Mouse (Mus musculus) kidney, postnatal 0 days (tissue): Measurements from ENCODE around the gene Dynlrb1. TPM values are rescaled to one million over a fixed set of nuclear protein-coding genes. Genes with fewer than 3 reads are reported as not detected.

Experiments used
- ATAC-seq: fragments of 200-750 bp; cut with Nextera tagmentation; replicated peaks from 2 replicates; pipeline ENCODE4 v1.8.0; 2017; ENCODE audit warnings: low read depth, moderate number of reproducible peaks, moderate TSS enrichment, moderate library complexity; ENCODE audit not compliant: low FRiP score
- DNase-seq: peaks from one replicate; pipeline ENCODE4 v3.0.0-alpha.2; 2016; ENCODE audit warnings: low spot score
- H3K27ac ChIP-seq: fragments of 300-500 bp; sonication (generic); 2 replicates; pipeline ENCODE4 v1.5.1; 2014; ENCODE audit warnings: mild to moderate bottlenecking
- H3K27me3 ChIP-seq: fragments of 300-500 bp; sonication (generic); 2 replicates; pipeline ENCODE4 v1.6.1; 2014; ENCODE audit warnings: low read length, mixed read lengths; ENCODE audit not compliant: insufficient read depth
- H3K36me3 ChIP-seq: fragments of 300-500 bp; sonication (generic); 2 replicates; pipeline ENCODE4 v1.6.1; 2014; ENCODE audit warnings: low read length, mixed read lengths; ENCODE audit not compliant: insufficient read depth
- H3K4me1 ChIP-seq: fragments of 300-500 bp; sonication (generic); replicated peaks from 2 replicates; pipeline ENCODE4 v1.6.1; 2014; ENCODE audit warnings: antibody characterized with exemption, low read length, mixed read lengths; ENCODE audit not compliant: insufficient read depth
- H3K4me2 ChIP-seq: fragments of 300-500 bp; sonication (generic); 2 replicates; pipeline ENCODE4 v1.6.1; 2014; ENCODE audit warnings: mild to moderate bottlenecking, low read length, moderate library complexity, mixed read lengths
- H3K4me3 ChIP-seq: fragments of 300-500 bp; sonication (generic); replicated peaks from 2 replicates; pipeline ENCODE4 v1.5.1; 2014; ENCODE audit warnings: low read depth, low read length
- H3K9ac ChIP-seq: fragments of 300-500 bp; sonication (generic); 2 replicates; pipeline ENCODE4 v1.6.1; 2014; ENCODE audit warnings: low read depth, low read length
- H3K9me3 ChIP-seq: fragments of 300-500 bp; sonication (generic); replicated peaks from 2 replicates; pipeline ENCODE4 v1.6.1; 2016; ENCODE audit warnings: low read length, inconsistent platforms, mixed read lengths
- CTCF ChIP-seq: IDR thresholded peaks from 2 replicates; pipeline ENCODE4 v1.5.1; 2016; ENCODE audit warnings: antibody characterized with exemption, low read depth, mild to moderate bottlenecking, moderate library complexity
- WGBS: fragments of 180-500 bp; shearing (Covaris S2); extraction: QIAGEN DNeasy Blood & Tissue Kit; methylation state at CpG from one replicate; pipeline ENCODE4 v1.1.7; 2014; 5-methylcytosine and 5-hydroxymethylcytosine counted together
- polyA plus RNA-seq: library from polyadenylated mRNA; unstranded; fragments of >200 nt; fragmentation: Nextera tagmentation; extraction: Ambion mirVana; gene quantifications from 2 replicates; pipeline ENCODE4 v1.2.1, GENCODE M21; 2015

Gene Dynlrb1
- polyA plus RNA-seq, 1 experiment from 2014 or later, result 405 TPM

GRCm38 (mm10) chr2:155287456-155288250 lies 51.3 kb downstream of the Dynlrb1 start:
- WGBS, result 90% methylated on average over 4 of the region's 4 CpGs
- Histone ChIP-seq H3K9ac (no peak overlapping the region), H3K4me1 (no peaks in the 10 kb centered on the region), H3K4me3 (no peak overlapping the region), H3K27me3 (no peaks in the 10 kb centered on the region), H3K4me2 (no peak overlapping the region), H3K9me3 (no peaks in the 10 kb centered on the region), H3K36me3 (0 out of 2 replicates have a peak, but pooled peaks cover 16% of the 10 kb centered on the region), H3K27ac (no peak overlapping the region)
- no peak for TF ChIP-seq CTCF
- ATAC-seq (no peak), DNase-seq (no peak)

GRCm38 (mm10) chr2:155290066-155290465 lies 53.7 kb downstream of the Dynlrb1 start:
- Histone ChIP-seq H3K9me3 (no peaks in the 10 kb centered on the region), H3K4me1 (no peaks in the 10 kb centered on the region), H3K27ac (no peak overlapping the region), H3K9ac (no peak overlapping the region), H3K36me3 (0 out of 2 replicates have a peak, but pooled peaks cover 16% of the 10 kb centered on the region), H3K27me3 (no peaks in the 10 kb centered on the region), H3K4me2 (no peak overlapping the region), H3K4me3 (no peak overlapping the region)
- no peak for TF ChIP-seq CTCF
- DNase-seq, result no peak
- 84% methylated on average over 8 of the region's 8 CpGs for WGBS
- ATAC-seq, result no peak

GRCm38 (mm10) chr2:155293382-155293781 lies 57.0 kb downstream of the Dynlrb1 start:
- H3K9ac ChIP-seq, result no peak overlapping the region
- peaks cover 44% of the 10 kb centered on the region for H3K36me3 ChIP-seq
- H3K9me3 ChIP-seq, result no peaks in the 10 kb centered on the region
- WGBS, result 88% methylated on average over 2 of the region's 2 CpGs
- H3K27me3 ChIP-seq, result no peaks in the 10 kb centered on the region
- no peak overlapping the region for H3K27ac ChIP-seq
- DNase-seq, result no peak
- ATAC-seq, result no peak
- TF ChIP-seq CTCF, result no peak
- no peak overlapping the region for H3K4me3 ChIP-seq
- H3K4me1 ChIP-seq, result no peaks in the 10 kb centered on the region
- no peak overlapping the region for H3K4me2 ChIP-seq

GRCm38 (mm10) chr2:155293946-155294345 lies 57.6 kb downstream of the Dynlrb1 start:
- Histone ChIP-seq H3K36me3 (peaks cover 50% of the 10 kb centered on the region), H3K9me3 (no peaks in the 10 kb centered on the region), H3K27ac (no peak overlapping the region)

GRCm38 (mm10) chr2:155295453-155295852 lies 59.1 kb downstream of the Dynlrb1 start:
- Histone ChIP-seq H3K4me3 (no peak overlapping the region), H3K9ac (no peak overlapping the region), H3K9me3 (no peaks in the 10 kb centered on the region), H3K27ac (no peak overlapping the region), H3K27me3 (no peaks in the 10 kb centered on the region), H3K4me1 (no peaks in the 10 kb centered on the region), H3K4me2 (no peak overlapping the region), H3K36me3 (peaks cover 53% of the 10 kb centered on the region)
- WGBS, result 89% methylated on average over 6 of the region's 6 CpGs
- no peak for TF ChIP-seq CTCF
- ATAC-seq (no peak), DNase-seq (no peak)

More at GRCm38 (mm10) chr2:155293946-155294345, 57.6 kb downstream of the Dynlrb1 start:
- Histone ChIP-seq H3K4me2 (no peak overlapping the region), H3K4me3 (no peak overlapping the region), H3K9ac (no peak overlapping the region), H3K27me3 (no peaks in the 10 kb centered on the region), H3K4me1 (no peaks in the 10 kb centered on the region)
- WGBS, result 87% methylated on average over 4 of the region's 4 CpGs
- TF ChIP-seq CTCF, result no peak
- DNase-seq (no peak), ATAC-seq (no peak)

- Histone ChIP-seq H3K4me3 (no peak overlapping the region), H3K27ac (no peak overlapping the region), H3K9ac (no peak overlapping the region), H3K36me3 (peaks cover 46% of the 10 kb centered on the region), H3K27me3 (no peaks in the 10 kb centered on the region), H3K9me3 (no peaks in the 10 kb centered on the region), H3K4me1 (no peaks in the 10 kb centered on the region), H3K4me2 (no peak overlapping the region)
- no peak for TF ChIP-seq CTCF
- WGBS, result 84% methylated on average over 4 of the region's 4 CpGs
- DNase-seq, result no peak
- ATAC-seq, result no peak
These were observed 63.2 kb downstream of the Dynlrb1 start for GRCm38 (mm10) chr2:155299563-155299962.

Other genes with a start within 250 kb of the Dynlrb1 start
- 0.84 and 0.99 TPM in 2 replicates for gene Gm14226, start 218.3 kb upstream of the Dynlrb1 start, polyA plus RNA-seq
- 47.2 and 52.1 TPM in 2 replicates for gene Ahcy, start 162.0 kb upstream of the Dynlrb1 start, polyA plus RNA-seq
- 28.6 and 31.9 TPM in 2 replicates for gene Itch, start 103.0 kb upstream of the Dynlrb1 start, polyA plus RNA-seq
- 176 and 185 TPM in 2 replicates for gene Map1lc3a, start 39.8 kb downstream of the Dynlrb1 start, polyA plus RNA-seq
- gene Pigu, start 120.9 kb downstream of the Dynlrb1 start, polyA plus RNA-seq, result 51.9 and 55.5 TPM in 2 replicates
- gene Trp53inp2, start 144.5 kb downstream of the Dynlrb1 start, polyA plus RNA-seq, result 35.9 and 38.1 TPM in 2 replicates
- 19.0 and 19.6 TPM in 2 replicates for gene Ncoa6, start 237.4 kb downstream of the Dynlrb1 start, polyA plus RNA-seq